Mouse (Mus musculus) olfactory bulb, adult 2 months (tissue): Measurements from ENCODE around the gene Fpgt.

Source experiments
- CTCF ChIP-seq: fragments of 200-500 bp; IDR thresholded peaks from 2 replicates; pipeline ENCODE4 v1.5.1; 2012; ENCODE audit warnings: low read depth, mild to moderate bottlenecking, low read length, moderate library complexity; ENCODE audit not compliant: insufficient read depth
- POLR2A ChIP-seq: fragments of 200-500 bp; IDR thresholded peaks from 2 replicates; pipeline ENCODE4 v1.6.1; 2012; ENCODE audit warnings: mild to moderate bottlenecking, low read depth, low read length, moderate library complexity; ENCODE audit not compliant: insufficient read depth

GRCm38 (mm10) chr3:155058800-155059448, 34.3 kb downstream of the Fpgt start:
- no peak for TF ChIP-seq CTCF
- TF ChIP-seq POLR2A, result no peak
